Mouse (Mus musculus): ENCODE results near the gene Gga1. TPM values are rescaled to one million over a fixed set of nuclear protein-coding genes. Genes with fewer than 3 reads are reported as not detected.
A peak's percentile ranks its signal among the peaks of the same experiment; 100 is the strongest.

The Gga1 gene
- polyA plus RNA-seq, 1 experiment from 2014 or later, result 21.4 TPM

DNA sequence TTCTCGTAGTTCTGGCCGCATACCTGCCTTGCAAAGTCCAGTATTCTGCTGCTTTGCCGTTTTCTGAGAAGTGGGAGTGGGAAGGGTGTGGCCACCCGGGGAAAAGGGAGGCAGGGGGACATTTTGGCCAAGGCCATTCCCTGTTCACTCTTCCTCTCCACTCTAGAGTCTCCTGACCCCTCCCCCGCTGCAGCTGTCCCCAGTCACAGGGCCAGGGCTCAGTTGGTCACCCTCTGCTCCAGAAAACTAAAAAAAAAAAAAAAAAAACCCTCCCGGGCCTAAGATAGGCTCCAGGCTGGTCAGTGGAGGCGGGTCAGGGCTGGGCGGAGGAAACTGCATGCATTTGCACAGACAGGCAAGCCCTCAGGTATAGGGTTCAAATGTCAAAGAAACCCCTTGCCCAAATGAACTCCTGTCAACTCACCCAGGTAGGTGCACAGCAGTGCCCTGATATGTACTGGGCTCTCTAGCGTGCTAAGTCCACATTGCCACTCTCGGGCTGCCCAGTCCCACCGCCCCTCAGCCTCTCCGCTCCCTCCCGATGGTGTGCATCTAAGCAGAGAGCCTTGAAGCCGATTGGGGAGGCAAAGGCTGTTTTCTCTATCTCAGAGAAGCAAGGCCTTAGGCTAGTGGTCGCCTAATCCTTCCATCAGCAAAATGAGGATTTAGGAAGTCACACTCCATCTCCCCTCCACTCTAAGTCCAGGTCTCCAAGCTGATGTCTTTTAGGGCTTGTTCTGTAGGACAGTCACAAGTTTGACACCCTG, 50.2 kb downstream of the Gga1 start:
- H3K4me3 ChIP-seq (replicated peaks), result peak overlapping the region; percentile 59

DNA sequence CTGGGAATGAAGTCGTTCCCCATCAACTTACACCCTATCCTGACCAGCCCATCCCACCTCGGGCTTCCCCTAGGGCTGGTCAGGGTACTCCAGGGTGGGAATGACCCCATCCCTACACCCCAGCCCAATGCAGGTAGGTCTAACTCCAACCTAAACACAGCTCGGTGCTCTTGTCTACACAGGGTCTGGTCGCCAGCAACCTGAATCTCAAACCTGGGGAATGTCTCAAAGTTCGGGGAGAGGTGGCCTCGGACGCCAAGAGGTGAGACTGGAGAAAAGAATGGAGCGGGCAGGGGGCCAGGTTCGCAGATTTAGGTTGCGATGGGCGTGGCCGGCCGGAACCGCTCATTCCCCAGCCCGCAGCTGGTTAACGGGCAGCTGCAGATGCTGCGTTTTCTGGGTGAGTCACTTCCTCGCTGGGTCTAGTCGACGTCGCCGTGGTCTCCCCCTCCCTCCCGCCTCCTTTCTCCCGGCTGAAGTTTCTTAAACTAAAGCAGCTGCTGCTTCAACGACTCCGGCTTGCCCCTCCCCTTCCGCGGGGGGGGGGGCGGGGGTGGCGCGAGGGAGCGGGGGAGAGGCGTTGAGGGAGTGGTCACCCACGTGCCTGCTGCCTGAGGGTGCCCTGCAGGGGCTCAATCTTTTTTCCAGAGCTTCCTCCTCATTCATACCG, 50.9 kb downstream of the Gga1 start:
- ATAC-seq (ENCODE audit: insufficient read depth), result 0 out of 2 replicates have a peak, but pooled peaks have one; percentile 3
- under 1% methylated on average over 27 of the region's 35 CpGs for WGBS (ENCODE audit: insufficient replicate concordance)
- H3K4me1 ChIP-seq (replicated peaks), result peaks cover 81% of the 10 kb centered on the region

More for the DNA sequence above, 50.2 kb downstream of the Gga1 start:
- Histone ChIP-seq H3K4me1 (replicated peaks) (peaks cover 84% of the 10 kb centered on the region), H3K4me2 (peak overlapping the region; percentile 92), H3K27ac (replicated peaks) (peak overlapping the region; percentile 98), H3K9me3 (replicated peaks) (no peaks in the 10 kb centered on the region), H3K9ac (peak overlapping the region; percentile 58), H3K36me3 (replicated peaks) (peaks cover 10% of the 10 kb centered on the region; the same call in 1 of the 2 replicates), H3K27me3 (no peaks in the 10 kb centered on the region)
- 6% methylated on average over 15 of the region's 15 CpGs for WGBS (ENCODE audit: insufficient replicate concordance)
- ATAC-seq (ENCODE audit: insufficient read depth), result no peak

DNA sequence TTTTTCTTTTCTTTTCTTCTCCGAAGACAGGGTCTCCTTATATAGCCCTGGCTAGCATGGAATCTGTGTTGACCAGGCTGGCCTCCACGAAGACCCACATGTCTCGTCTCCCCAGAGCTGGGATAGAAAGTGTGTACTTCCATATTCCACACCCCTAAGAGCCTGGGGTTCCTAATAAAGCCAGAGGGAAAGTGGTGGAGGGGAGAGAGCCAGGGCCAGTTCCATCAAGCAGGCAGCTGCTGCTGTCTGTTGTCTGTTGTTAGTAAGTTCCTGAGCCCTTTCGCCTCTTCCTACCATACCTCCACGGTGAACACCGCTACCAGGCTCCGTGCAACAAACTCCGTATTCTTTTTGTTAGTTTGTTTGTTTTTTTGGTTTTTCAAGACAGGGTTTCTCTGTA, 51.5 kb downstream of the Gga1 start:
- Histone ChIP-seq H3K9ac (peak overlapping the region; percentile 58; the same call in 1 of the 2 replicates), H3K36me3 (replicated peaks) (peaks cover 10% of the 10 kb centered on the region; the same call in 1 of the 2 replicates), H3K9me3 (replicated peaks) (no peaks in the 10 kb centered on the region), H3K27me3 (no peaks in the 10 kb centered on the region), H3K4me1 (replicated peaks) (peaks cover 80% of the 10 kb centered on the region), H3K4me2 (peak overlapping the region; percentile 92), H3K4me3 (replicated peaks) (peak overlapping the region; percentile 59), H3K27ac (replicated peaks) (peak overlapping the region; percentile 98)
- ATAC-seq (ENCODE audit: insufficient read depth), result no peak
- 43% methylated on average over 8 of the region's 8 CpGs for WGBS (ENCODE audit: insufficient replicate concordance)

More for the DNA sequence above, 50.9 kb downstream of the Gga1 start:
- Histone ChIP-seq H3K4me3 (replicated peaks) (peak overlapping the region; percentile 59), H3K27me3 (no peaks in the 10 kb centered on the region), H3K4me2 (peak overlapping the region; percentile 92), H3K9ac (peak overlapping the region; percentile 58), H3K36me3 (replicated peaks) (peaks cover 10% of the 10 kb centered on the region; the same call in 1 of the 2 replicates), H3K27ac (replicated peaks) (peak overlapping the region; percentile 98), H3K9me3 (replicated peaks) (no peaks in the 10 kb centered on the region)

DNA sequence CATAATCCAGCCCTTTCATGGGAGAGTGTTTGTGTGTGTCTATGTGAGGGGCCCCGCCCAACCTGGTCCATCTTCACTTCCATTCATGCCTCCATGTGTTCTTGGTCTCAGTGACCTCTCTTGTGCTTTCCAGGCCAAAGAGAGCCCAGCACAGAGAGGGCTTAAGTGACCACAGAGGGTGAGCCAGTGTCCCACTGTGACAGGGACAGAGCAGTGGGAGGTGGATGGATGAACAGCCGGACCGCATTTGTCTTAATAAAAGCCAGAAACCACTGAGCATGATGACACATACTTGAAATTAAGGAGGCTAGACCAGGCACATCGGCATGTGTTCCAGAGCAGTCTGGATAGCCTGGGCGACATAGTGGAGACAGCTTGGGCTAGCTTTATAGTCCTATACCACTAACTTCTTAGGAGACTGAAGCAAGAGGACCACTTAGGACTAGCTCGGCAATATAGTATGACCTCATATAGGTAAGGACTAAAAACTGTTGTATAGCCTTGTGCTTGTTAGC, 53.3 kb downstream of the Gga1 start:
- peak overlapping the region; percentile 56; the same call in 1 of the 2 replicates for H3K27ac ChIP-seq (replicated peaks)
- H3K9ac ChIP-seq, result no peak overlapping the region
- 86% methylated on average over 6 of the region's 6 CpGs for WGBS (ENCODE audit: insufficient replicate concordance)
- H3K4me3 ChIP-seq (replicated peaks), result no peak overlapping the region
- H3K4me2 ChIP-seq, result no peak overlapping the region
- ATAC-seq (ENCODE audit: insufficient read depth), result no peak
- peaks cover 10% of the 10 kb centered on the region; the same call in 1 of the 2 replicates for H3K36me3 ChIP-seq (replicated peaks)
- no peaks in the 10 kb centered on the region for H3K9me3 ChIP-seq (replicated peaks)
- peaks cover 73% of the 10 kb centered on the region for H3K4me1 ChIP-seq (replicated peaks)
- no peaks in the 10 kb centered on the region for H3K27me3 ChIP-seq

DNA sequence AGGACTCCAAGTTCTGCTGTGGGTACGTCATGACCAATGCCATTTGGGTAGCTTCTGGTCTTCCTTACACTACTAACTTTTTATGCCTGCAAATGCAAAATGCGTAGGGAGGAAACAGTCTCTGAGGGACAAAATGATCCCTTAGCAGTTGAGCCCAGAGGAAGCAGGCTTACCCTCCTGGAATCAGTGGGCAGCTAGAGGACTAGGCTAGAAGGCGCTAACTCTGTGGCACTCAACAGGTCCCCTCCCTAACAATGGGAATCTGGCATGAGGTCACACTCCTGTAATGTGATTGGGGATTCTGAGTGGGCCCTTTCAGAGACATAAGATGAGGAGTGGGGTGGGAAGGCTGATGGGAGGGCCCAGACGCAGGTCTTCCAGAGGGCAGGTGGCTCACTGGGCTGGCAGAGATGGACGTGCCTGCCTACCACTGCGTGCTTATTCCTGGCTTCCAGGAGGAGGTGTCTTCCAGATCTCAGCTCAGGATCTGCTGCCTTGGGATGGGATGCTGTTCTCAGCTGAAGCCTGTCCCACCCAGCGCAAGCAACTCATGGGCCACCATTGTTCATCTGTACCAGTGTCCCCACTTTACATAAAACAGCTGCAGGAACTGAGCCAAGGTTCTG, 53.9 kb downstream of the Gga1 start:
- Histone ChIP-seq H3K4me1 (replicated peaks) (peaks cover 73% of the 10 kb centered on the region), H3K4me3 (replicated peaks) (no peak overlapping the region), H3K27ac (replicated peaks) (peak overlapping the region; percentile 56)

DNA sequence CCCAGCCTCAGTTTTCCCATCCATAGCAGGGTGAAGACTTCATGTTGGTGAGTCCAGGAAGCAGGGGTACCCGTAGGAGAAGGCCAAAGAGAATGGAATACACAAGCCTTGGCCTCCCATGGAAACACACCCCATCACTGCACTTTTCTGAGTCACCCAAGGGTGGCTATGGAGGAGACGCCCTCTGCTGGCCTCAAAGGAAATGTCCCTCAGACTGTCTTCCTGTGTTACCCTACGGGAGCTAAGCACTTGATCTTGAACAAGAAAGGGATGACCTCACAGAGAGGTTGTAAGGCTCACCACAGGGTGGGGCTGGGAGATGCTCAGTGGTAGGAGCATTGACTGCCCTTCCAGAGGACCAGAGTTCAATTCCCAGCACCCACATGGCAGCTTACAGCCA, 54.6 kb downstream of the Gga1 start:
- WGBS (ENCODE audit: insufficient replicate concordance), result 2% methylated on average over 3 of the region's 3 CpGs
- H3K4me1 ChIP-seq (replicated peaks), result peaks cover 73% of the 10 kb centered on the region

More for the DNA sequence above, 53.9 kb downstream of the Gga1 start:
- peaks cover 10% of the 10 kb centered on the region; the same call in 1 of the 2 replicates for H3K36me3 ChIP-seq (replicated peaks)
- H3K9me3 ChIP-seq (replicated peaks), result no peaks in the 10 kb centered on the region
- no peaks in the 10 kb centered on the region for H3K27me3 ChIP-seq
- 85% methylated on average over 7 of the region's 7 CpGs for WGBS (ENCODE audit: insufficient replicate concordance)
- ATAC-seq (ENCODE audit: insufficient read depth), result no peak
- no peak overlapping the region for H3K4me2 ChIP-seq
- H3K9ac ChIP-seq, result no peak overlapping the region

DNA sequence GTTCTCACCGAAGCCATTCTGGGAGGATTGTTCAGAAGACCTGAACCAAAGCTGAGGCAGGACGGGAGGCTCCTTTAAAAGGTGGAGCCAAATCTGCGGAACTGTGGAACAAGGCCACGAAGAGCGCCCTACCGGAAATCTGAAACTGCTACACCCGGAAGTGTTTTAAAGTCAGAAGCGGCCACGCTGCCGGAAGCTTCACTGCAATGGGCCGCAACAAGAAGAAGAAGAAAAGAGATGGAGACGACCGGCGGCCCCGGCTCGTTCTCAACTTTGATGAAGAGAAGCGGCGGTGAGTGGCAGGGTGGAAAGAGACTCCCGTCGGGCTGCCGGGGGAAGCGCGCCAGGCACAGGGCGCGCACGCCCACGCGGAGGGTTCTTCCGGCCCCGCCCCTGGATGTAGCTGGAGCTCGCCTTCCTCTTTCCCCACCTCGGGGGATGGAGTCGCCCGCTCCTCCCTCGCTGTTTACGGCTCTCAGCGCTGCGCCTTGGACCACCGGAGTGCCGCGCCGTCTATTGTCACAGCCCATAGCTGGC, 57.9 kb downstream of the Gga1 start, which contains the start of gene Nol12:
TSS of gene Nol12 (plus strand) at position 150 of the 537 bp plus-strand sequence.
- Histone ChIP-seq H3K4me3 (replicated peaks) (peak within 1 kb of the TSS; percentile 85), H3K4me1 (replicated peaks) (peaks cover 59% of the 10 kb centered on the region), H3K27ac (replicated peaks) (peak within 1 kb of the TSS; percentile 81), H3K36me3 (replicated peaks) (peaks cover 38% of the 10 kb centered on the region), H3K9me3 (replicated peaks) (no peaks in the 10 kb centered on the region), H3K4me2 (peak within 1 kb of the TSS; percentile 76), H3K27me3 (no peaks in the 10 kb centered on the region), H3K9ac (peak within 1 kb of the TSS; percentile 76)
- peak; percentile 79 for ATAC-seq (ENCODE audit: insufficient read depth)
- under 1% methylated on average over 42 of the region's 42 CpGs for WGBS (ENCODE audit: insufficient replicate concordance)

More for the DNA sequence above, 54.6 kb downstream of the Gga1 start:
- Histone ChIP-seq H3K27me3 (no peaks in the 10 kb centered on the region), H3K4me3 (replicated peaks) (no peak overlapping the region), H3K9ac (no peak overlapping the region), H3K36me3 (replicated peaks) (peaks cover 12% of the 10 kb centered on the region; the same call in 1 of the 2 replicates), H3K27ac (replicated peaks) (peak overlapping the region; percentile 56), H3K4me2 (no peak overlapping the region), H3K9me3 (replicated peaks) (no peaks in the 10 kb centered on the region)
- ATAC-seq (ENCODE audit: insufficient read depth), result peak; percentile 16; the same call in 1 of the 2 replicates

DNA sequence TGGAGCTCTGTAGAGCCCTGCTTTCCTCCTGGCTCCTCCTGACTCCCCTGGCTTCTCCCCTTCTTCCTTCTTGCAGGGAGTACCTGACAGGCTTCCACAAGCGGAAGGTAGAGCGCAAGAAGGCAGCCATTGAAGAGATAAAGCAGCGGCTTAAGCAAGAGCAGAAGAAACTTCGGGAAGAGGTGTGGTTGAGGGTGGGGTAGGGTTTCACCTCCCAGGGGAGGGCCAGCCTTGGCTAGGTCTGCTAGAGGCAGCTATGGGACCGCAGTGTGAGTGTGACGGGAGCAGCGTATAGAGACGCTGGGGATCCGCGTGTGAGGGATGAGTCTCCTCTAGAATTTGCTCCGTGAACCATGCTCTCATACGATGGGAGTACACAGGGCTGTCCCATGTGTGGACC, 59.4 kb downstream of the Gga1 start:
- Histone ChIP-seq H3K27ac (replicated peaks) (peak overlapping the region; percentile 81), H3K9ac (peak overlapping the region; percentile 76), H3K4me2 (peak overlapping the region; percentile 76), H3K4me1 (replicated peaks) (peaks cover 51% of the 10 kb centered on the region), H3K27me3 (no peaks in the 10 kb centered on the region), H3K4me3 (replicated peaks) (peak overlapping the region; percentile 85), H3K36me3 (replicated peaks) (peaks cover 50% of the 10 kb centered on the region), H3K9me3 (replicated peaks) (no peaks in the 10 kb centered on the region)
- peak; percentile 58 for ATAC-seq (ENCODE audit: insufficient read depth)
- WGBS (ENCODE audit: insufficient replicate concordance), result 65% methylated on average over 12 of the region's 12 CpGs

DNA sequence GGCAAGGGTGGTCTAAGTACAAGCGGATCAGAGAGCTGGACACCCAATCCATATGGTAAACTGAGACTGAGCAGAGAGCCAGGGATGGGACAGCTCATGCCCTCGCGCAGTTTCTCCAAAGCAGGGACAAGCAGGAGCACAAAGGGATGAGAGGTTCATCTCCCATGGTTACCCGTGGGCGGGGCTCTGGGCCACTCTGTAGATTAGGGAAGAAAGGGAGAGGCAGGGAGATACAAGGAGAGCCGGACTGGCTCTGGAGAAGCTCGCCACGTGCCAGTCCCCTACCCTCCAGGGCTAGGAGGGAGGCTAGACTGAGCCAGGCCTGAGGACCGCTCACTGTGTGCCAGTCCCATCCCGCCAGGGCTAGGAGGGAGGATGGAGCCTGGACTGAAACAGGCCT, 60.3 kb downstream of the Gga1 start:
- H3K4me2 ChIP-seq, result peak overlapping the region; percentile 76; the same call in 1 of the 2 replicates
- H3K36me3 ChIP-seq (replicated peaks), result peaks cover 55% of the 10 kb centered on the region
- no peaks in the 10 kb centered on the region for H3K9me3 ChIP-seq (replicated peaks)
- no peaks in the 10 kb centered on the region for H3K27me3 ChIP-seq
- no peak for ATAC-seq (ENCODE audit: insufficient read depth)
- peaks cover 44% of the 10 kb centered on the region for H3K4me1 ChIP-seq (replicated peaks)
- no peak overlapping the region for H3K4me3 ChIP-seq (replicated peaks)
- H3K9ac ChIP-seq, result no peak overlapping the region
- WGBS (ENCODE audit: insufficient replicate concordance), result 85% methylated on average over 10 of the region's 10 CpGs
- 0 out of 2 replicates have a peak overlapping the region, but pooled peaks have one; percentile 81 for H3K27ac ChIP-seq (replicated peaks)

DNA sequence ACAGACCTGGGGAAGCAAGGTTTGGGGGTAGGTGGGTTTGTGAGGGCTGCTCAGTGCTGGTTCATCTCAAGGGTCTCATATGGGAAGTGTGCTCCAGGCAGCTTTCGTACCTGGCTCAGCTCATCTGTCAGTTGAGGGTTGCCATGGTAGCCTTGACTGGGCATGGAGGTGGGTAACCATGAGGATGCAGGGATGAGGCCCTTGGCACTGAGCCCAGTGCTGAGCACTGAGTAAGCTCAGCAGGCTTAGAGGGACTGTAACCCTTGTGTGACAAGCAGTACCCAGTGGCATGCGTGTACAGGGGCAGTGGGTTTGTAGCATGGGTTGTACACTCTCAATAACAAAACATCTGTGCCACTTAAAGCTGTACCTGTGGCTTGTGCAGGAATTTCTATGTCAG, 61.0 kb downstream of the Gga1 start:
- Histone ChIP-seq H3K4me1 (replicated peaks) (peaks cover 46% of the 10 kb centered on the region), H3K36me3 (replicated peaks) (peaks cover 55% of the 10 kb centered on the region), H3K9me3 (replicated peaks) (no peaks in the 10 kb centered on the region), H3K4me2 (no peak overlapping the region), H3K4me3 (replicated peaks) (no peak overlapping the region), H3K27ac (replicated peaks) (no peak overlapping the region), H3K9ac (no peak overlapping the region), H3K27me3 (no peaks in the 10 kb centered on the region)
- no peak for ATAC-seq (ENCODE audit: insufficient read depth)
- WGBS (ENCODE audit: insufficient replicate concordance), result 85% methylated on average over 2 of the region's 2 CpGs
